Mouse (Mus musculus) kidney, postnatal 0 days (tissue): ENCODE data around the gene Selenbp1. TPM values are rescaled to one million over a fixed set of nuclear protein-coding genes. Genes with fewer than 3 reads are reported as not detected.

Source experiments
- ATAC-seq: fragments of 200-750 bp; cut with Nextera tagmentation; replicated peaks from 2 replicates; pipeline ENCODE4 v1.8.0; 2017; ENCODE audit warnings: low read depth, moderate number of reproducible peaks, moderate TSS enrichment, moderate library complexity; ENCODE audit not compliant: low FRiP score
- DNase-seq: peaks from one replicate; pipeline ENCODE4 v3.0.0-alpha.2; 2016; ENCODE audit warnings: low spot score
- H3K27ac ChIP-seq: fragments of 300-500 bp; sonication (generic); 2 replicates; pipeline ENCODE4 v1.5.1; 2014; ENCODE audit warnings: mild to moderate bottlenecking
- H3K27me3 ChIP-seq: fragments of 300-500 bp; sonication (generic); 2 replicates; pipeline ENCODE4 v1.6.1; 2014; ENCODE audit warnings: low read length, mixed read lengths; ENCODE audit not compliant: insufficient read depth
- H3K36me3 ChIP-seq: fragments of 300-500 bp; sonication (generic); 2 replicates; pipeline ENCODE4 v1.6.1; 2014; ENCODE audit warnings: low read length, mixed read lengths; ENCODE audit not compliant: insufficient read depth
- H3K4me1 ChIP-seq: fragments of 300-500 bp; sonication (generic); replicated peaks from 2 replicates; pipeline ENCODE4 v1.6.1; 2014; ENCODE audit warnings: antibody characterized with exemption, low read length, mixed read lengths; ENCODE audit not compliant: insufficient read depth
- H3K4me2 ChIP-seq: fragments of 300-500 bp; sonication (generic); 2 replicates; pipeline ENCODE4 v1.6.1; 2014; ENCODE audit warnings: mild to moderate bottlenecking, low read length, moderate library complexity, mixed read lengths
- H3K4me3 ChIP-seq: fragments of 300-500 bp; sonication (generic); replicated peaks from 2 replicates; pipeline ENCODE4 v1.5.1; 2014; ENCODE audit warnings: low read depth, low read length
- H3K9ac ChIP-seq: fragments of 300-500 bp; sonication (generic); 2 replicates; pipeline ENCODE4 v1.6.1; 2014; ENCODE audit warnings: low read depth, low read length
- H3K9me3 ChIP-seq: fragments of 300-500 bp; sonication (generic); replicated peaks from 2 replicates; pipeline ENCODE4 v1.6.1; 2016; ENCODE audit warnings: low read length, inconsistent platforms, mixed read lengths
- CTCF ChIP-seq: IDR thresholded peaks from 2 replicates; pipeline ENCODE4 v1.5.1; 2016; ENCODE audit warnings: antibody characterized with exemption, low read depth, mild to moderate bottlenecking, moderate library complexity
- WGBS: fragments of 180-500 bp; shearing (Covaris S2); extraction: QIAGEN DNeasy Blood & Tissue Kit; methylation state at CpG from one replicate; pipeline ENCODE4 v1.1.7; 2014; 5-methylcytosine and 5-hydroxymethylcytosine counted together
- polyA plus RNA-seq: library from polyadenylated mRNA; unstranded; fragments of >200 nt; fragmentation: Nextera tagmentation; extraction: Ambion mirVana; gene quantifications from 2 replicates; pipeline ENCODE4 v1.2.1, GENCODE M21; 2015

The Selenbp1 gene
- polyA plus RNA-seq, 1 experiment from 2014 or later: 168 TPM

- Histone ChIP-seq H3K9me3 (no peaks in the 10 kb centered on the region), H3K4me1 (no peaks in the 10 kb centered on the region), H3K4me2 (no peak overlapping the region), H3K9ac (no peak overlapping the region), H3K36me3 (no peaks in the 10 kb centered on the region), H3K27me3 (no peaks in the 10 kb centered on the region), H3K27ac (no peak overlapping the region), H3K4me3 (no peak overlapping the region)
- no peak for TF ChIP-seq CTCF
- ATAC-seq (no peak), DNase-seq (no peak)
- 39% methylated on average over 1 of the region's 1 CpGs for WGBS
Observed at GRCm38 (mm10) chr3:94906482-94906881, 26.4 kb upstream of the Selenbp1 start.

- Histone ChIP-seq H3K4me2 (no peak overlapping the region), H3K36me3 (no peaks in the 10 kb centered on the region), H3K27me3 (no peaks in the 10 kb centered on the region), H3K9me3 (no peaks in the 10 kb centered on the region), H3K27ac (no peak overlapping the region), H3K4me1 (no peaks in the 10 kb centered on the region; the same call in 1 of the 2 replicates), H3K4me3 (no peak overlapping the region), H3K9ac (no peak overlapping the region)
- ATAC-seq: no peak
- 62% methylated on average over 2 of the region's 2 CpGs for WGBS
- no peak for DNase-seq
- TF ChIP-seq CTCF: no peak
Observed at GRCm38 (mm10) chr3:94911050-94911693, 21.7 kb upstream of the Selenbp1 start.

DNA sequence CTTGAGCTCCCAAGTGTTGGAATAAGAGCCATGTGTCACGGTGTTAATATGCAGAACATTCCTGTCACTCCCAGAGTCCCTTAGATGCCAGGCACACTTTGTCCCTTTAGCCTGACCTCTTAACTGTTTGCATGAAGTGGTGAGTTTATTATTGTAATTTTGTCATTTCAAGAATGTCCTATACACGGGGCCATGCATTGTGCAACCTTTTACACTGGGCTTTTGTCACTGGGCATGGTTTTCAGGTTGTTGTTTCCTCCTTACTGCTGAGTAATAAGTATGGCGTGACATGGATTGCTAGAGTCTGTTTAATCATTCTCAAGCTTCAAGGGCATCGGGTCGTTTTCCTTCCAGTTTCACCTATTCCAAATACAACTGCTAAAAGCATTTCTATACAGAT is 19.1 kb upstream of the Selenbp1 start:
- Histone ChIP-seq H3K9ac (no peak overlapping the region), H3K9me3 (no peaks in the 10 kb centered on the region), H3K4me1 (peaks cover 4% of the 10 kb centered on the region; the same call in 1 of the 2 replicates), H3K4me2 (no peak overlapping the region), H3K27ac (peak overlapping the region; percentile 72), H3K36me3 (no peaks in the 10 kb centered on the region), H3K4me3 (no peak overlapping the region), H3K27me3 (no peaks in the 10 kb centered on the region)
- no peak for TF ChIP-seq CTCF
- peak; percentile 42 for DNase-seq
- 42% methylated on average over 5 of the region's 5 CpGs for WGBS
- ATAC-seq: peak; percentile 71

GRCm38 (mm10) chr3:94915903-94916741 is 16.7 kb upstream of the Selenbp1 start:
- Histone ChIP-seq H3K36me3 (no peaks in the 10 kb centered on the region), H3K9ac (no peak overlapping the region), H3K9me3 (no peaks in the 10 kb centered on the region), H3K4me1 (peaks cover 4% of the 10 kb centered on the region; the same call in 1 of the 2 replicates), H3K27ac (peak overlapping the region; percentile 37; the same call in 1 of the 2 replicates), H3K4me3 (no peak overlapping the region), H3K27me3 (no peaks in the 10 kb centered on the region), H3K4me2 (no peak overlapping the region)
- ATAC-seq: no peak
- no peak for DNase-seq
- no peak for TF ChIP-seq CTCF
- 65% methylated on average over 7 of the region's 7 CpGs for WGBS

DNA sequence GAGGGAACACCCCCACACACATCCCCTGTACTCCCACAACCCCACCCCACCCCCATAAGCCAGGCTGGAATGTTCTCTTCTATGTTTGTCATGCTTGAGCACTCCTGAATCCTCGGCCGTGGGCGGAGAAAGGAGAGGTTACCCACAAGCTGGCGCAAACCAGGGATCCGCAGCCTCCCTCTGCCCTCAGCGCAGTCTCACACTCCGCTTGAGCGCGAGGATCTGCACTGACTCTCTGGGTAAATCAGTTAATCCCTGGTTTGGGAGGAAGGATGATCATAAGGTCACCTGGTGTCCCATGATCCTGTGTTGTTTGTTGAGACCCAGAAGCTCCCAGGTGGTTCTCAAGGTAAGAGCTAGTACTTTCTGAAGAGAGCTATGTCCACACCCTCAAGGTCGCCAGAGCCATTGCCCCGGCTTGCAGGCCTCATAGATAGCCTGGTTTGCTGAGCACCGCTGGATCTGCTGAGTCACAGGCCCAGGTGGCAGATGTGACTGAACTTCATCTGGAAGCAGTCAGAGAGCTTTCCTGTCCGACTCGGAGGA is 15.0 kb upstream of the Selenbp1 start:
- H3K36me3 ChIP-seq: no peaks in the 10 kb centered on the region
- no peak overlapping the region for H3K9ac ChIP-seq
- no peak for TF ChIP-seq CTCF
- peak; percentile 84 for DNase-seq
- no peaks in the 10 kb centered on the region for H3K9me3 ChIP-seq
- no peak overlapping the region for H3K4me3 ChIP-seq
- no peaks in the 10 kb centered on the region for H3K27me3 ChIP-seq
- peak; percentile 94 for ATAC-seq
- peak overlapping the region; percentile 77 for H3K27ac ChIP-seq
- H3K4me2 ChIP-seq: no peak overlapping the region
- WGBS: 41% methylated on average over 14 of the region's 14 CpGs
- H3K4me1 ChIP-seq: peaks cover 4% of the 10 kb centered on the region; the same call in 1 of the 2 replicates

- no peak for DNase-seq
- WGBS: 55% methylated on average over 4 of the region's 4 CpGs
- no peak for TF ChIP-seq CTCF
Observed at GRCm38 (mm10) chr3:94918845-94919244, 14.0 kb upstream of the Selenbp1 start.

More at GRCm38 (mm10) chr3:94918845-94919244, 14.0 kb upstream of the Selenbp1 start:
- Histone ChIP-seq H3K9ac (no peak overlapping the region), H3K4me1 (peaks cover 4% of the 10 kb centered on the region; the same call in 1 of the 2 replicates), H3K9me3 (no peaks in the 10 kb centered on the region), H3K4me2 (no peak overlapping the region), H3K27ac (peak overlapping the region; percentile 77), H3K27me3 (no peaks in the 10 kb centered on the region), H3K4me3 (no peak overlapping the region), H3K36me3 (no peaks in the 10 kb centered on the region)
- no peak for ATAC-seq
